Mouse (Mus musculus) ES-E14 (cell line): Measurements from ENCODE around the gene Map7d2. TPM values are rescaled to one million over a fixed set of nuclear protein-coding genes. Genes with fewer than 3 reads are reported as not detected.

Source experiments
- DNase-seq: peaks from one replicate; pipeline ENCODE4 v3.0.0-alpha.2; 2013; ENCODE audit warnings: low read depth, low spot score
- H3K27ac ChIP-seq: 2 replicates; pipeline ENCODE4 v1.5.1; 2012; ENCODE audit warnings: low read depth, mild to moderate bottlenecking, low read length, moderate library complexity, mixed read lengths; ENCODE audit not compliant: poor library complexity, insufficient read depth, severe bottlenecking
- H3K36me3 ChIP-seq: 2 replicates; pipeline ENCODE4 v1.6.1; 2012; ENCODE audit warnings: mild to moderate bottlenecking, low read length, moderate library complexity, mixed read lengths; ENCODE audit not compliant: control insufficient read depth, poor library complexity, insufficient read depth, severe bottlenecking
- H3K4me1 ChIP-seq, 2 experiments: fragments of 150-350 bp in 1 of 2; sonication (generic) in 1 of 2; 2 replicates each; pipeline ENCODE4 v1.6.1; 2012; ENCODE audit warnings: low read length in 2 of 2, mild to moderate bottlenecking in 1 of 2, mixed read lengths in 1 of 2; ENCODE audit not compliant: control insufficient read depth in 2 of 2, insufficient read depth in 2 of 2, poor library complexity in 1 of 2
- H3K4me3 ChIP-seq, 2 experiments: fragments of 150-350 bp in 1 of 2; sonication (generic) in 1 of 2; 2 replicates each; pipeline ENCODE4 v1.5.1; 2012; ENCODE audit warnings: low read length in 2 of 2, low read depth in 1 of 2, mild to moderate bottlenecking in 1 of 2, mixed read lengths in 1 of 2; ENCODE audit not compliant: insufficient read depth in 1 of 2, poor library complexity in 1 of 2, severe bottlenecking in 1 of 2
- H3K9ac ChIP-seq: 2 replicates; pipeline ENCODE4 v1.6.1; 2012; ENCODE audit warnings: low read depth, mild to moderate bottlenecking, low read length, mixed read lengths; ENCODE audit not compliant: poor library complexity, insufficient read depth, severe bottlenecking
- H3K9me3 ChIP-seq: fragments of 150-350 bp; sonication (generic); 2 replicates; pipeline ENCODE4 v1.6.1; 2012; ENCODE audit warnings: low read depth, mild to moderate bottlenecking, low read length; ENCODE audit not compliant: control insufficient read depth, insufficient read depth
- CHD2 ChIP-seq: IDR thresholded peaks from 2 replicates; pipeline ENCODE4 v1.6.1; 2014; ENCODE audit warnings: mild to moderate bottlenecking, low read depth, low read length, inconsistent platforms
- HCFC1 ChIP-seq: IDR thresholded peaks from 2 replicates; pipeline ENCODE4 v1.6.1; 2012; ENCODE audit warnings: low read length, inconsistent platforms, borderline replicate concordance; ENCODE audit not compliant: insufficient read depth
- MAFK ChIP-seq: IDR thresholded peaks from 2 replicates; pipeline ENCODE4 v1.6.1; 2014; ENCODE audit warnings: mild to moderate bottlenecking, low read depth, low read length, inconsistent platforms; ENCODE audit not compliant: insufficient read depth
- ZC3H11A ChIP-seq: IDR thresholded peaks from 2 replicates; pipeline ENCODE4 v1.6.1; 2012; ENCODE audit warnings: low read depth, mild to moderate bottlenecking, inconsistent platforms, low read length, borderline replicate concordance
- ZNF384 ChIP-seq: IDR thresholded peaks from 2 replicates; pipeline ENCODE4 v1.6.1; 2012; ENCODE audit warnings: low read depth, low read length, inconsistent platforms
- in situ Hi-C, 2 experiments: fragments of 600-800 bp; cut with MboI; formaldehyde crosslinking; loops; one replicate each; pipeline ENCODE4 v1.15.1; 2025; ENCODE audit warnings: low sequenced_read_pairs in 2 of 2, inconsistent platforms in 1 of 2; ENCODE audit not compliant: unreplicated experiment in 2 of 2
- total RNA-seq: library from RNA; depleted of rRNA; stranded (reverse); fragments of 300-350 nt; gene quantifications from 2 replicates; pipeline ENCODE4 v1.2.3, GENCODE M21; 2012

Gene Map7d2
- total RNA-seq, 1 experiment = 4.0 TPM

DNA sequence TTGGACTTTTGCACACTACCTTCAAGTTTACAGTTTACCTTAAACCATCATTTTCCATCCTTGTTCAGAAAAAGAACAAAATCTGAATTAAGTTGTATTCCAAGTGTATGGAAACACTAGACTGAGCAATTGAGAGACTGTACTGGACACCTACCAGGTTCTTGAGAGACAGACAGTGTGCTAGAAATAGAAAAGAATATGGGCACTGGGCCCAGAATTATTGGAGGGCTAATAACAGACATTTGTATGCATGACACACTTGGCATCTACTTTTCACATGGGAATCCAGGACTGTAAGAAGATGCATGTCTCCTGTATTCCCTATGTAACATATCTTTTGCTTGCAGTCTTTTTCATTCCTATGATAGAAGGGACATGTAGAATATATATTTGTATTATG, 25.4 kb upstream of the Map7d2 start:
- in situ Hi-C loops = no loop called here
- Histone ChIP-seq H3K36me3 (peaks cover 4% of the 10 kb centered on the region; the same call in 1 of the 2 replicates), H3K9me3 (no peaks in the 10 kb centered on the region), H3K4me1 (no peaks in the 10 kb centered on the region), H3K4me3 (no peak overlapping the region), H3K27ac (no peak overlapping the region), H3K9ac (no peak overlapping the region)
- TF ChIP-seq ZNF384 (no peak), HCFC1 (no peak), CHD2 (no peak), ZC3H11A (no peak), MAFK (no peak)
- DNase-seq = no peak

DNA sequence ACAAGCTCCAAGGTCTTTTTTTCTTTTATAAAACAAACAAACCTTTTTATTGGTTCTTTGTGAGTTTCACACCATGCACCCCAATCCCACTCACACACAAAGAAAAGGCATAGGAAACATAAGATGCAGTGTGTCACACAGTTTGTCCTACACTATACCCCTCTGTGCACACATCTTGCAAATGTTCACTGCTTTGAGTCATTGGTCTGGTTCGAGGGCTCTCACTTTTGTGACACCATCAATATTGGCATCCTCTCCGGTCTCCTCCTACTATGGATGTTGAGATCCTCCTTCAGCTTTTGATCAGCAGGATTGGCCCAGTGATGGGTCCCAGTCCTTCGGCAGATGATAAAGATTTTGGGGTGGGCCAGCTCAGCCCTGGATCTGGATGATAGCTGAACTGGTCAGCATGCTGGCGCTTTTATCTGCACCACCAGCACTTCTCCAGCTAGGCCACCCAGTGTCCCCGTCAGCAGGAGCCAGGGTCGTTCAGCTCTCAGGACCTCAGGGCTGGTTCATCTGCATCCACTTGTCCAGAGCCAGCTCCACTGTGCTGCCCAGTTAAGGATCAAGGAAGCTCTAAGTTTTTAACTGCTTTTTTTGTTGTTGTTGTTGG, 23.9 kb upstream of the Map7d2 start:
- no peak overlapping the region for H3K4me3 ChIP-seq
- no peak for DNase-seq
- no peak overlapping the region for H3K27ac ChIP-seq
- H3K36me3 ChIP-seq = peaks cover 2% of the 10 kb centered on the region; the same call in 1 of the 2 replicates
- H3K9ac ChIP-seq = no peak overlapping the region
- no peaks in the 10 kb centered on the region for H3K4me1 ChIP-seq
- no peaks in the 10 kb centered on the region for H3K9me3 ChIP-seq
- TF ChIP-seq ZNF384 (no peak), HCFC1 (no peak), CHD2 (no peak), MAFK (no peak), ZC3H11A (no peak)
- in situ Hi-C loops = no loop called here

DNA sequence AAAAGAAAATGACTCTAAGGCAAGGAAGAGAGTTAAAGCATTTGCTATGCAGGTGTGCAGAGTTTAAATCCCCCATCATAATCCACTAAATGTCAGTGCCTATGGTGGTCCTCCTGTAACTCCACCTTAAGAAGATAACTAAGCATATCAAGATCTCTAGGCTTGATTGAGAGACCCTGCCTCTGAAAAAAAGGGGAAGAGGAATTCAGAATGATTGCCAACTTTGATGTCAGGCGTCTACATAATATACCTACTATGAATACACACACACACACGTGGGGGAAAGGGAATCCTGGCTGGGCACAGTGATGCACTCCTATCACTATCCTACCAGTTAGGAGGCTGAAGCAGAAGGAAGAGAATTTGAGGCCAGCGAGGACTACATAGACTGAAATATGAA, 23.1 kb upstream of the Map7d2 start:
- in situ Hi-C loops = no loop called here
- TF ChIP-seq MAFK (no peak), CHD2 (no peak), ZNF384 (no peak), ZC3H11A (no peak), HCFC1 (no peak)
- Histone ChIP-seq H3K4me1 (no peaks in the 10 kb centered on the region), H3K9ac (no peak overlapping the region), H3K36me3 (no peaks in the 10 kb centered on the region; the same call in 1 of the 2 replicates), H3K27ac (no peak overlapping the region), H3K4me3 (no peak overlapping the region), H3K9me3 (no peaks in the 10 kb centered on the region)
- no peak for DNase-seq

DNA sequence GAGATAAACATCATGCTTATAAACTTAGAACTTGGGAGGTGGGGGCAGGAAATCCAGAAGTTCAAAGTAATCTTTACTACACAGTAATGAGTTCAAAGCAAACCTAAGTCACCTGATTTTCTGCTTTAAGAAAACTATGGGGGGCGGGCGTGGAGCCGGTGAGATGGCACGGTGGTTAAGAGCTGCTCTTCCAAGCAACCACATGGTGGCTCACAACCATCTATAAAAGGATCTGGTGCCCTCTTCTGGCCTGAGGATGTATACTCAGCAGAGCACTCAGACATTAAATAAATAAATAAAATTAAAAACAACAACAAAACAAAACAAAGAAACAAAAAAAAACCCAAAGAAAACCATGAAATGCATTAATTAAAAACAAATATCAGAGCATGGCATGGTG, 5.1 kb upstream of the Map7d2 start:
- DNase-seq = peak; percentile 7
- Histone ChIP-seq H3K27ac (no peak overlapping the region), H3K4me3 (no peak overlapping the region), H3K36me3 (no peaks in the 10 kb centered on the region), H3K9ac (no peak overlapping the region), H3K4me1 (no peaks in the 10 kb centered on the region), H3K9me3 (no peaks in the 10 kb centered on the region)
- in situ Hi-C loops = no loop called here
- TF ChIP-seq HCFC1 (no peak), ZNF384 (no peak), CHD2 (no peak), MAFK (no peak), ZC3H11A (peak; percentile 24; the same call in 1 of the 2 replicates)
